11 mouse cellular contexts compared by ENCODE assay signal in the genomic region with DNA sequence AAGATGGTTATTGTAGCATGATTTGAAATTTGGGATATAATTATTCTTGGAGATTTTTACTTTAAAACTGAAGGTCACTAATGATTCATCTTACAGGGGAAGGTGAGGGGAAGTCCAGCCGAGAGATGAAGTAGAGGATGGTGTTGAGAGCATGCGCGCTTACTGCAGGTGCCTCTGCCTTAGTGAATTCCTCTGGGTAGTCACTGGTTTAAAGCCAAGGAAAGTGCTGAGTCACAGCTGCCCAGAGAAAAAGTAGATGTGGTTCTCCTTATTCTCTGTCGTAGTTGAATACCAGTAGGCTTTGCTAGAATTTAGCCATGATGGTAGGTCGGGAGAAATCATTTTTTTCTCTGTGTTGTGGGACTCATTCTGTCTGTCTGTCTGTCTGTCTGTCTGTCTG.
DNase-seq lines count a peak whose midpoint lies in the region.
"Had no signal": no experiment of that assay in that cellular context is flagged by ENCODE, and none has a peak within 500 bp of the region (broad histone marks: within the 10 kb centered on the region; RNA-seq: fewer than 3 reads in every experiment).

No protein-coding gene starts in this region.

- H3K4me3 ChIP-seq in erythroblast, embryonic 14.5 days (replicated peaks) = peak overlapping the region; percentile 63
- H3K4me3 ChIP-seq: hindbrain, embryonic 13.5 days; layer of hippocampus, adult 2 months; midbrain, embryonic 12.5 days had no signal

- peak; percentile 52 to 57 for DNase-seq in heart, adult 18-20 months
- DNase-seq in heart, postnatal 4 days = no peak
- DNase-seq in A20 (ENCODE audit: low read depth, low spot score) = peak; percentile 85
- peak; percentile 69 for DNase-seq in lung, postnatal 25 days (ENCODE audit: low spot score)
- DNase-seq in right cerebral cortex, postnatal 4 days = no peak
- DNase-seq in right cerebral cortex, postnatal 36 days (ENCODE audit: low spot score in 2 of 2) = no peak
- DNase-seq in cerebellum, postnatal 25 days = no peak

- peaks cover 15% of the 10 kb centered on the region for H3K36me3 ChIP-seq in erythroblast, embryonic 14.5 days (ENCODE audit: control insufficient read depth)
- H3K36me3 ChIP-seq: hindbrain, embryonic 13.5 days; midbrain, embryonic 12.5 days had no signal

- no peaks in the 10 kb centered on the region for H3K9me3 ChIP-seq in erythroblast, embryonic 14.5 days (ENCODE audit: control insufficient read depth, low read length)
- H3K9me3 ChIP-seq: hindbrain, embryonic 13.5 days; midbrain, embryonic 12.5 days had no signal

- H3K4me1 ChIP-seq in erythroblast, embryonic 14.5 days (ENCODE audit: control insufficient read depth) = peaks cover 70% of the 10 kb centered on the region
- H3K4me1 ChIP-seq: hindbrain, embryonic 13.5 days; midbrain, embryonic 12.5 days had no signal

- H3K27me3 ChIP-seq in erythroblast, embryonic 14.5 days (ENCODE audit: control insufficient read depth) = no peaks in the 10 kb centered on the region
- H3K27me3 ChIP-seq: hindbrain, embryonic 13.5 days; midbrain, embryonic 12.5 days had no signal

Comparison
In these comparisons a context has a peak if more than half of its experiments do, and no peak if none do; other contexts are left out.
1. DNase-seq: peak in heart, adult 18-20 months (2 of 2), A20 (single experiment) and lung, postnatal 25 days (single experiment); none in heart, postnatal 4 days (single experiment), right cerebral cortex, postnatal 4 days (single experiment), right cerebral cortex, postnatal 36 days (0 of 2) and cerebellum, postnatal 25 days (0 of 2).